Comparison of ENCODE assay signal across 30 mouse cellular contexts in genomic region chr1:43486500-43486899, GRCm38 (mm10). TPM values are rescaled to one million over a fixed set of nuclear protein-coding genes. Genes with fewer than 3 reads are reported as not detected.
DNase-seq lines count a peak whose midpoint lies in the region; ATAC-seq and TF ChIP-seq lines count a peak whose summit lies in the region.
"Had no signal": no experiment of that assay in that cellular context is flagged by ENCODE, and none has a peak within 500 bp of the region (broad histone marks: within the 10 kb centered on the region; RNA-seq: fewer than 3 reads in every experiment).

No protein-coding gene starts in this region.

- intact Hi-C loops in left cerebral cortex, postnatal 25 days (cut with DNase I) = no loop called here

- no peak overlapping the region for H3K9ac ChIP-seq in kidney, postnatal 0 days (ENCODE audit: low read depth, low read length)
- H3K9ac ChIP-seq in intestine, embryonic 15.5 days = no peak overlapping the region
- no peak overlapping the region for H3K9ac ChIP-seq in liver, embryonic 13.5 days
- no peak overlapping the region for H3K9ac ChIP-seq in forebrain, embryonic 11.5 days (ENCODE audit: low read length)
- H3K9ac ChIP-seq in midbrain, embryonic 16.5 days (ENCODE audit: low read depth, low read length) = no peak overlapping the region
- H3K9ac ChIP-seq: embryonic facial prominence, embryonic 15.5 days; forebrain, embryonic 13.5 days; hindbrain, embryonic 15.5 days; neural tube, embryonic 12.5 days had no signal

- no peak for DNase-seq in kidney, postnatal 0 days (ENCODE audit: low spot score)
- DNase-seq in kidney, adult 18-20 months = no peak
- DNase-seq in liver, embryonic 13.5 days = no peak
- DNase-seq in left cerebral cortex, postnatal 25 days (ENCODE audit: low spot score in 2 of 2) = no peak
- no peak for DNase-seq in forebrain, embryonic 11.5 days (ENCODE audit: low spot score)
- DNase-seq: adrenal gland, postnatal 10 days; cerebellum, adult 11 months; cerebellum, adult 9-11 months; gastrocnemius, postnatal 14 days; heart, postnatal 14 days; kidney, postnatal 4 days; lung, adult 18-20 months; lung, postnatal 10 days; right cerebral cortex, adult 18-20 months; right cerebral cortex, postnatal 4 days; thymus, postnatal 25 days had no signal

- TF ChIP-seq POLR2A in small intestine, adult 2 months (IDR thresholded peaks at IDR 0.05; ENCODE audit: low read depth, low read length) = no peak

- H3K36me3 ChIP-seq in kidney, postnatal 0 days (ENCODE audit: insufficient read depth, low read length) = no peaks in the 10 kb centered on the region
- H3K36me3 ChIP-seq in intestine, embryonic 15.5 days = no peaks in the 10 kb centered on the region
- no peaks in the 10 kb centered on the region for H3K36me3 ChIP-seq in liver, embryonic 13.5 days
- no peaks in the 10 kb centered on the region; the same call in 1 of the 2 replicates for H3K36me3 ChIP-seq in small intestine, adult 2 months (ENCODE audit: control insufficient read depth, insufficient read depth, low read length)
- H3K36me3 ChIP-seq in forebrain, embryonic 11.5 days (ENCODE audit: control insufficient read depth, insufficient read depth, low read length) = no peaks in the 10 kb centered on the region
- H3K36me3 ChIP-seq in midbrain, embryonic 16.5 days (ENCODE audit: control insufficient read depth, insufficient read depth, low read length) = no peaks in the 10 kb centered on the region
- H3K36me3 ChIP-seq: embryonic facial prominence, embryonic 15.5 days; hindbrain, embryonic 10.5 days; hindbrain, embryonic 15.5 days; neural tube, embryonic 12.5 days had no signal

- 36% methylated on average over 3 of the region's 3 CpGs for WGBS in kidney, postnatal 0 days
- 42% methylated on average over 3 of the region's 3 CpGs for WGBS in intestine, embryonic 15.5 days
- WGBS in liver, embryonic 13.5 days (ENCODE audit: insufficient replicate concordance) = 66% methylated on average over 3 of the region's 3 CpGs
- 30% methylated on average over 3 of the region's 3 CpGs for WGBS in small intestine, adult 2 months
- WGBS in forebrain, embryonic 11.5 days = 85% methylated on average over 3 of the region's 3 CpGs
- 86% methylated on average over 3 of the region's 3 CpGs for WGBS in midbrain, embryonic 16.5 days

- H3K27me3 ChIP-seq in kidney, postnatal 0 days (ENCODE audit: insufficient read depth, low read length) = no peaks in the 10 kb centered on the region
- no peaks in the 10 kb centered on the region for H3K27me3 ChIP-seq in intestine, embryonic 15.5 days (replicated peaks)
- no peaks in the 10 kb centered on the region for H3K27me3 ChIP-seq in liver, embryonic 13.5 days
- H3K27me3 ChIP-seq in small intestine, adult 2 months (ENCODE audit: control insufficient read depth, insufficient read depth, low read length) = no peaks in the 10 kb centered on the region
- H3K27me3 ChIP-seq in forebrain, embryonic 11.5 days (ENCODE audit: control insufficient read depth, insufficient read depth, low read length) = no peaks in the 10 kb centered on the region
- no peaks in the 10 kb centered on the region for H3K27me3 ChIP-seq in midbrain, embryonic 16.5 days (ENCODE audit: control insufficient read depth, insufficient read depth, low read depth, low read length)
- H3K27me3 ChIP-seq: embryonic facial prominence, embryonic 15.5 days; forebrain, embryonic 13.5 days; hindbrain, embryonic 15.5 days; neural tube, embryonic 12.5 days had no signal

- H3K9me3 ChIP-seq in kidney, postnatal 0 days (replicated peaks; ENCODE audit: low read length) = no peaks in the 10 kb centered on the region
- no peaks in the 10 kb centered on the region for H3K9me3 ChIP-seq in intestine, embryonic 15.5 days
- no peaks in the 10 kb centered on the region for H3K9me3 ChIP-seq in liver, embryonic 13.5 days (replicated peaks)
- H3K9me3 ChIP-seq in forebrain, embryonic 11.5 days (ENCODE audit: control insufficient read depth, low read length) = no peaks in the 10 kb centered on the region
- no peaks in the 10 kb centered on the region for H3K9me3 ChIP-seq in midbrain, embryonic 16.5 days (replicated peaks; ENCODE audit: control insufficient read depth, low read length, poor library complexity, severe bottlenecking)
- H3K9me3 ChIP-seq: embryonic facial prominence, embryonic 10.5 days; embryonic facial prominence, embryonic 15.5 days; forebrain, embryonic 13.5 days; G1E; hindbrain, embryonic 10.5 days; hindbrain, embryonic 15.5 days; midbrain, embryonic 10.5 days; neural tube, embryonic 12.5 days had no signal

- 0 out of 2 replicates have a peak overlapping the region, but pooled peaks have one; percentile 5 for H3K27ac ChIP-seq in kidney, postnatal 0 days
- peak overlapping the region; percentile 52 for H3K27ac ChIP-seq in intestine, embryonic 15.5 days
- H3K27ac ChIP-seq in liver, embryonic 13.5 days = peak overlapping the region; percentile 40; the same call in 1 of the 2 replicates
- H3K27ac ChIP-seq in small intestine, adult 2 months (ENCODE audit: insufficient read depth, low read depth, low read length) = peak overlapping the region; percentile 62
- no peak overlapping the region for H3K27ac ChIP-seq in forebrain, embryonic 11.5 days (ENCODE audit: low read depth, low read length)
- H3K27ac ChIP-seq in midbrain, embryonic 16.5 days (ENCODE audit: low read length) = no peak overlapping the region
- H3K27ac ChIP-seq: embryonic facial prominence, embryonic 10.5 days; embryonic facial prominence, embryonic 15.5 days; forebrain, embryonic 13.5 days; hindbrain, embryonic 15.5 days; macrophage; midbrain, embryonic 10.5 days; neural tube, embryonic 12.5 days had no signal

- H3K4me1 ChIP-seq in kidney, postnatal 0 days (replicated peaks; ENCODE audit: insufficient read depth, low read length) = peaks cover 25% of the 10 kb centered on the region
- H3K4me1 ChIP-seq in intestine, embryonic 15.5 days (replicated peaks) = peaks cover 19% of the 10 kb centered on the region; the same call in 1 of the 2 replicates
- peaks cover 53% of the 10 kb centered on the region for H3K4me1 ChIP-seq in liver, embryonic 13.5 days (replicated peaks)
- H3K4me1 ChIP-seq in small intestine, adult 2 months (ENCODE audit: control insufficient read depth, insufficient read depth, insufficient read length, low read length) = peaks cover 16% of the 10 kb centered on the region; the same call in 1 of the 2 replicates
- H3K4me1 ChIP-seq in forebrain, embryonic 11.5 days (replicated peaks; ENCODE audit: control insufficient read depth, insufficient read depth, low read length) = no peaks in the 10 kb centered on the region; the same call in 1 of the 2 replicates
- peaks cover 9% of the 10 kb centered on the region for H3K4me1 ChIP-seq in midbrain, embryonic 16.5 days (ENCODE audit: control insufficient read depth, insufficient read depth, low read length)

- ATAC-seq in kidney, postnatal 0 days (replicated peaks; ENCODE audit: low FRiP score, low read depth) = no peak
- peak; percentile 93 for ATAC-seq in intestine, embryonic 15.5 days
- peak; percentile 71 for ATAC-seq in liver, embryonic 13.5 days (ENCODE audit: low read depth)
- ATAC-seq in forebrain, embryonic 11.5 days (replicated peaks; ENCODE audit: low FRiP score) = no peak
- no peak for ATAC-seq in midbrain, embryonic 16.5 days
- ATAC-seq: forebrain, embryonic 13.5 days; inflammation-experienced regulatory T-cells, adult 6 months had no signal

- TF ChIP-seq CTCF in kidney, postnatal 0 days (IDR thresholded peaks at IDR 0.05; ENCODE audit: low read depth) = no peak
- no peak for TF ChIP-seq CTCF in small intestine, adult 2 months (IDR thresholded peaks at IDR 0.05; ENCODE audit: extremely low read depth, insufficient read length, insufficient replicate concordance, low read depth, low read length)

- H3K4me2 ChIP-seq in kidney, postnatal 0 days (ENCODE audit: low read length) = no peak overlapping the region
- no peak overlapping the region for H3K4me2 ChIP-seq in intestine, embryonic 15.5 days (replicated peaks)
- H3K4me2 ChIP-seq in liver, embryonic 13.5 days = no peak overlapping the region
- no peak overlapping the region for H3K4me2 ChIP-seq in forebrain, embryonic 11.5 days (ENCODE audit: low read depth, low read length, severe bottlenecking)
- no peak overlapping the region for H3K4me2 ChIP-seq in midbrain, embryonic 16.5 days (ENCODE audit: low read length)
- H3K4me2 ChIP-seq: embryonic facial prominence, embryonic 15.5 days; forebrain, embryonic 13.5 days; hindbrain, embryonic 15.5 days; neural tube, embryonic 12.5 days had no signal

- no peak overlapping the region for H3K4me3 ChIP-seq in kidney, postnatal 0 days (replicated peaks; ENCODE audit: low read depth, low read length)
- H3K4me3 ChIP-seq in intestine, embryonic 15.5 days (replicated peaks) = no peak overlapping the region
- no peak overlapping the region for H3K4me3 ChIP-seq in liver, embryonic 13.5 days (replicated peaks)
- H3K4me3 ChIP-seq in small intestine, adult 2 months (ENCODE audit: low read depth, low read length) = no peak overlapping the region
- no peak overlapping the region for H3K4me3 ChIP-seq in forebrain, embryonic 11.5 days (ENCODE audit: low read depth, low read length)
- H3K4me3 ChIP-seq in midbrain, embryonic 16.5 days (ENCODE audit: low read depth, low read length) = no peak overlapping the region
- H3K4me3 ChIP-seq: embryonic facial prominence, embryonic 10.5 days; embryonic facial prominence, embryonic 15.5 days; forebrain, embryonic 13.5 days; hindbrain, embryonic 10.5 days; hindbrain, embryonic 15.5 days; midbrain, embryonic 10.5 days; myocyte; neural tube, embryonic 12.5 days had no signal

RNA-seq across cellular contexts. Expression of gene Nck2, which starts 42.1 kb away (rescaled TPM):
- polyA plus RNA-seq in kidney, postnatal 0 days (2015; fragmentation: Nextera tagmentation; extraction: Ambion mirVana) = 41.8 and 43.0 TPM in 2 replicates
- polyA plus RNA-seq in intestine, embryonic 15.5 days (2015; fragmentation: Nextera tagmentation; extraction: Ambion mirVana) = 29.7 and 31.6 TPM in 2 replicates
- 10.5 and 12.6 TPM in 2 replicates for polyA plus RNA-seq in liver, embryonic 13.5 days (2015; fragmentation: Nextera tagmentation; extraction: Ambion mirVana)
- 18.4 and 51.6 TPM in 2 replicates for polyA plus RNA-seq in small intestine, adult 2 months (2012; rRNA removed)
- total RNA-seq in left cerebral cortex, postnatal 25 days (2021) = 10 to 100 TPM; 34.1 to 39.3 TPM
- 37.8 and 38.6 TPM in 2 replicates for polyA plus RNA-seq in forebrain, embryonic 11.5 days (2014; fragmentation: Nextera tagmentation; extraction: Ambion mirVana)
- 32.1 and 32.3 TPM in 2 replicates for polyA plus RNA-seq in midbrain, embryonic 16.5 days (2015; fragmentation: Nextera tagmentation; extraction: Ambion mirVana)

Comparison
In these comparisons a context has a peak if more than half of its experiments do, and no peak if none do; other contexts are left out.
1. ATAC-seq: peak in intestine, embryonic 15.5 days (single experiment) and liver, embryonic 13.5 days (single experiment); none in kidney, postnatal 0 days (single experiment), forebrain, embryonic 11.5 days (single experiment) and midbrain, embryonic 16.5 days (single experiment).
2. H3K27ac ChIP-seq: peak in kidney, postnatal 0 days (single experiment), intestine, embryonic 15.5 days (single experiment), liver, embryonic 13.5 days (single experiment) and small intestine, adult 2 months (single experiment); none in forebrain, embryonic 11.5 days (single experiment) and midbrain, embryonic 16.5 days (single experiment).